Mouse (Mus musculus): ENCODE measurements around the gene Slc26a3. TPM values are rescaled to one million over a fixed set of nuclear protein-coding genes. Genes with fewer than 3 reads are reported as not detected.

Slc26a3 gene
- 0.04 TPM in 2 replicates for polyA plus RNA-seq (2012; rRNA removed)
- not detected in 2 replicates for polyA plus RNA-seq (2014; fragmentation: Nextera tagmentation; extraction: Ambion mirVana)

GRCm38 (mm10) chr12:31390571-31390970 lies at the start of gene Slc26a3:
Slc26a3 (plus strand) TSS chr12:31390871.
- DNase-seq (ENCODE audit: low spot score) (no peak), ATAC-seq (ENCODE audit: low FRiP score, low read depth) (no peak)
- H3K4me1 ChIP-seq (ENCODE audit: control insufficient read depth, insufficient read depth, low read length): no peaks in the 10 kb centered on the region
- no peak within 1 kb of the TSS for H3K27ac ChIP-seq (replicated peaks; ENCODE audit: low read depth, low read length)
- no peak within 1 kb of the TSS for H3K4me2 ChIP-seq (replicated peaks; ENCODE audit: low read depth, low read length, severe bottlenecking)
- no peaks in the 10 kb centered on the region for H3K27me3 ChIP-seq (ENCODE audit: control insufficient read depth, insufficient read depth, low read length)
- H3K9ac ChIP-seq (ENCODE audit: low read depth, low read length, severe bottlenecking): no peak within 1 kb of the TSS
- 90% methylated on average over 3 of the region's 3 CpGs for WGBS
- no peak for TF ChIP-seq POLR2A (IDR thresholded peaks at IDR 0.05; ENCODE audit: borderline replicate concordance, extremely low read depth, insufficient read depth, insufficient read length)
- H3K36me3 ChIP-seq (ENCODE audit: control insufficient read depth, insufficient read depth, low read length): no peaks in the 10 kb centered on the region
- H3K9me3 ChIP-seq (ENCODE audit: control insufficient read depth, low read length): no peaks in the 10 kb centered on the region
- H3K4me3 ChIP-seq (replicated peaks; ENCODE audit: low read length): no peak within 1 kb of the TSS

- Histone ChIP-seq H3K36me3 (ENCODE audit: control insufficient read depth, insufficient read depth, low read length) (peaks cover 19% of the 10 kb centered on the region), H3K27me3 (ENCODE audit: control insufficient read depth, insufficient read depth, low read length) (no peaks in the 10 kb centered on the region), H3K9ac (ENCODE audit: low read depth, low read length, severe bottlenecking) (peak overlapping the region; percentile 90), H3K27ac (replicated peaks; ENCODE audit: low read depth, low read length) (no peak overlapping the region), H3K4me1 (ENCODE audit: control insufficient read depth, insufficient read depth, low read length) (peaks cover 4% of the 10 kb centered on the region), H3K4me2 (replicated peaks; ENCODE audit: low read depth, low read length, severe bottlenecking) (peak overlapping the region; percentile 58), H3K9me3 (ENCODE audit: control insufficient read depth, low read length) (no peaks in the 10 kb centered on the region), H3K4me3 (replicated peaks; ENCODE audit: low read length) (peak overlapping the region; percentile 95)
- no peak for DNase-seq (ENCODE audit: low spot score)
- no peak for ATAC-seq (ENCODE audit: low FRiP score, low read depth)
- no peak for TF ChIP-seq POLR2A (IDR thresholded peaks at IDR 0.05; ENCODE audit: borderline replicate concordance, extremely low read depth, insufficient read depth, insufficient read length)
- 28% methylated on average over 15 of the region's 15 CpGs for WGBS
These were observed 40.3 kb upstream of the Slc26a3 start for GRCm38 (mm10) chr12:31350191-31350943.

GRCm38 (mm10) chr12:31350944-31351928 lies 39.4 kb upstream of the Slc26a3 start, which contains the start of gene Dld:
Dld (minus strand) TSS chr12:31351453.
- Histone ChIP-seq H3K4me1 (ENCODE audit: control insufficient read depth, insufficient read depth, low read length) (peaks cover 4% of the 10 kb centered on the region), H3K27me3 (ENCODE audit: control insufficient read depth, insufficient read depth, low read length) (no peaks in the 10 kb centered on the region), H3K9me3 (ENCODE audit: control insufficient read depth, low read length) (no peaks in the 10 kb centered on the region), H3K27ac (replicated peaks; ENCODE audit: low read depth, low read length) (peak within 1 kb of the TSS; percentile 81), H3K9ac (ENCODE audit: low read depth, low read length, severe bottlenecking) (peak within 1 kb of the TSS; percentile 90), H3K36me3 (ENCODE audit: control insufficient read depth, insufficient read depth, low read length) (peaks cover 19% of the 10 kb centered on the region), H3K4me3 (replicated peaks; ENCODE audit: low read length) (peak within 1 kb of the TSS; percentile 95), H3K4me2 (replicated peaks; ENCODE audit: low read depth, low read length, severe bottlenecking) (peak within 1 kb of the TSS; percentile 58)
- ATAC-seq (ENCODE audit: low FRiP score, low read depth) (peak; percentile 100), DNase-seq (ENCODE audit: low spot score) (peak; percentile 94)
- 8% methylated on average over 35 of the region's 66 CpGs for WGBS
- TF ChIP-seq POLR2A (IDR thresholded peaks at IDR 0.05; ENCODE audit: borderline replicate concordance, extremely low read depth, insufficient read depth, insufficient read length): peak; percentile 23; the same call in 1 of the 2 replicates

GRCm38 (mm10) chr12:31366428-31366827 lies 24.2 kb upstream of the Slc26a3 start:
- DNase-seq (ENCODE audit: low spot score) (no peak), ATAC-seq (ENCODE audit: low FRiP score, low read depth) (no peak)
- no peak overlapping the region for H3K4me2 ChIP-seq (replicated peaks; ENCODE audit: low read depth, low read length, severe bottlenecking)
- TF ChIP-seq POLR2A (IDR thresholded peaks at IDR 0.05; ENCODE audit: borderline replicate concordance, extremely low read depth, insufficient read depth, insufficient read length): no peak
- H3K27me3 ChIP-seq (ENCODE audit: control insufficient read depth, insufficient read depth, low read length): no peaks in the 10 kb centered on the region
- H3K36me3 ChIP-seq (ENCODE audit: control insufficient read depth, insufficient read depth, low read length): no peaks in the 10 kb centered on the region
- H3K4me1 ChIP-seq (ENCODE audit: control insufficient read depth, insufficient read depth, low read length): no peaks in the 10 kb centered on the region
- no peak overlapping the region for H3K4me3 ChIP-seq (replicated peaks; ENCODE audit: low read length)
- no peak overlapping the region for H3K9ac ChIP-seq (ENCODE audit: low read depth, low read length, severe bottlenecking)
- 44% methylated on average over 3 of the region's 3 CpGs for WGBS
- no peaks in the 10 kb centered on the region for H3K9me3 ChIP-seq (ENCODE audit: control insufficient read depth, low read length)
- H3K27ac ChIP-seq (replicated peaks; ENCODE audit: low read depth, low read length): no peak overlapping the region

DNA sequence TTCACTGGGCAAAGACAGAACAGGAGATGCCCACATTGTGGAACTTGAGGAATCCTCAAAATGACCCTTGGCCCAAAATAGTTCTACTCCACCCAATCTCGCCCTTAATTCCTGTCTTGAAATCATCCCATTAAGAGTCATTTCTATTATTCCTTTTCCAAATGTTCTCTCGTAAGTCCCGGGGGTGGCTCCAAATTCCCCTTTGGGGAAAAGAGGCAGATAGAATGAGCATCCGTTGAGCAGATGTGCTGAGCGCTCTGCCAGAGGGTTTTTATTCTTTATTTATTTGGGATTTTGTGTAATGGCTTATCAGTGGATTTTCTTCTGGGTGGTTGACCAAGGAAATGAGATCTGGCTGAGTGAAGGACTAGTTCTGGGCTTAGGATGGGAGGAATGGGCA lies 22.9 kb upstream of the Slc26a3 start:
- H3K9ac ChIP-seq (ENCODE audit: low read depth, low read length, severe bottlenecking): no peak overlapping the region
- H3K4me3 ChIP-seq (replicated peaks; ENCODE audit: low read length): no peak overlapping the region
- no peak for ATAC-seq (ENCODE audit: low FRiP score, low read depth)
- H3K9me3 ChIP-seq (ENCODE audit: control insufficient read depth, low read length): no peaks in the 10 kb centered on the region
- no peak for TF ChIP-seq POLR2A (IDR thresholded peaks at IDR 0.05; ENCODE audit: borderline replicate concordance, extremely low read depth, insufficient read depth, insufficient read length)
- H3K4me2 ChIP-seq (replicated peaks; ENCODE audit: low read depth, low read length, severe bottlenecking): no peak overlapping the region
- 84% methylated on average over 5 of the region's 5 CpGs for WGBS
- no peak for DNase-seq (ENCODE audit: low spot score)
- no peaks in the 10 kb centered on the region for H3K36me3 ChIP-seq (ENCODE audit: control insufficient read depth, insufficient read depth, low read length)
- no peaks in the 10 kb centered on the region for H3K4me1 ChIP-seq (ENCODE audit: control insufficient read depth, insufficient read depth, low read length)
- no peak overlapping the region for H3K27ac ChIP-seq (replicated peaks; ENCODE audit: low read depth, low read length)
- no peaks in the 10 kb centered on the region for H3K27me3 ChIP-seq (ENCODE audit: control insufficient read depth, insufficient read depth, low read length)
